Mouse (Mus musculus): ENCODE data around the gene Snrnp27.

Gene Snrnp27

GRCm38 (mm10) chr6:86654270-86654916 is 29.9 kb downstream of the Snrnp27 start:
- Histone ChIP-seq H3K9me3 (ENCODE audit: low read length) (no peaks in the 10 kb centered on the region), H3K27me3 (ENCODE audit: insufficient read depth, low read length) (no peaks in the 10 kb centered on the region), H3K4me3 (replicated peaks; ENCODE audit: low read length) (no peak overlapping the region), H3K4me1 (replicated peaks; ENCODE audit: low read depth, low read length) (0 out of 2 replicates have a peak, but pooled peaks cover 5% of the 10 kb centered on the region), H3K36me3 (ENCODE audit: insufficient read depth, low read length) (peaks cover 45% of the 10 kb centered on the region)
- no peak for TF ChIP-seq CTCF (conservative IDR thresholded peaks at IDR 0.05; ENCODE audit: low read length)
- TF ChIP-seq POU5F1 (IDR thresholded peaks at IDR 0.05; ENCODE audit: borderline replicate concordance, low read length), result no peak
- no peak for TF ChIP-seq NANOG (IDR thresholded peaks at IDR 0.05; ENCODE audit: borderline replicate concordance, low read length)

GRCm38 (mm10) chr6:86653026-86653425 is 31.3 kb downstream of the Snrnp27 start:
- Histone ChIP-seq H3K4me3 (replicated peaks; ENCODE audit: low read length) (no peak overlapping the region), H3K9me3 (ENCODE audit: low read length) (no peaks in the 10 kb centered on the region), H3K36me3 (ENCODE audit: insufficient read depth, low read length) (peaks cover 48% of the 10 kb centered on the region), H3K4me1 (replicated peaks; ENCODE audit: low read depth, low read length) (0 out of 2 replicates have a peak, but pooled peaks cover 5% of the 10 kb centered on the region), H3K27me3 (ENCODE audit: insufficient read depth, low read length) (no peaks in the 10 kb centered on the region)
- no peak for TF ChIP-seq CTCF (conservative IDR thresholded peaks at IDR 0.05; ENCODE audit: low read length)
- no peak for TF ChIP-seq POU5F1 (IDR thresholded peaks at IDR 0.05; ENCODE audit: borderline replicate concordance, low read length)
- no peak for TF ChIP-seq NANOG (IDR thresholded peaks at IDR 0.05; ENCODE audit: borderline replicate concordance, low read length)

- H3K36me3 ChIP-seq (ENCODE audit: insufficient read depth, low read length), result peaks cover 29% of the 10 kb centered on the region
- TF ChIP-seq POU5F1 (IDR thresholded peaks at IDR 0.05; ENCODE audit: borderline replicate concordance, low read length) (no peak), NANOG (IDR thresholded peaks at IDR 0.05; ENCODE audit: borderline replicate concordance, low read length) (no peak), CTCF (conservative IDR thresholded peaks at IDR 0.05; ENCODE audit: low read length) (no peak)
- H3K4me3 ChIP-seq (replicated peaks; ENCODE audit: low read length), result no peak overlapping the region
- H3K27me3 ChIP-seq (ENCODE audit: insufficient read depth, low read length), result peaks cover 6% of the 10 kb centered on the region
- H3K4me1 ChIP-seq (replicated peaks; ENCODE audit: low read depth, low read length), result peaks cover 9% of the 10 kb centered on the region
- H3K9me3 ChIP-seq (ENCODE audit: low read length), result no peaks in the 10 kb centered on the region
These were observed 38.2 kb downstream of the Snrnp27 start for GRCm38 (mm10) chr6:86646143-86646542.

- H3K4me3 ChIP-seq (replicated peaks; ENCODE audit: low read length), result no peak overlapping the region
- H3K36me3 ChIP-seq (ENCODE audit: insufficient read depth, low read length), result peaks cover 23% of the 10 kb centered on the region
- H3K4me1 ChIP-seq (replicated peaks; ENCODE audit: low read depth, low read length), result peaks cover 15% of the 10 kb centered on the region
- TF ChIP-seq CTCF (conservative IDR thresholded peaks at IDR 0.05; ENCODE audit: low read length), result no peak
- no peak for TF ChIP-seq NANOG (IDR thresholded peaks at IDR 0.05; ENCODE audit: borderline replicate concordance, low read length)
- TF ChIP-seq POU5F1 (IDR thresholded peaks at IDR 0.05; ENCODE audit: borderline replicate concordance, low read length), result no peak
- peaks cover 6% of the 10 kb centered on the region for H3K27me3 ChIP-seq (ENCODE audit: insufficient read depth, low read length)
- no peaks in the 10 kb centered on the region for H3K9me3 ChIP-seq (ENCODE audit: low read length)
These were observed 38.8 kb downstream of the Snrnp27 start for GRCm38 (mm10) chr6:86645551-86645950.

- peaks cover 15% of the 10 kb centered on the region for H3K4me1 ChIP-seq (replicated peaks; ENCODE audit: low read depth, low read length)
- no peaks in the 10 kb centered on the region for H3K9me3 ChIP-seq (ENCODE audit: low read length)
- H3K4me3 ChIP-seq (replicated peaks; ENCODE audit: low read length), result no peak overlapping the region
- TF ChIP-seq NANOG (IDR thresholded peaks at IDR 0.05; ENCODE audit: borderline replicate concordance, low read length) (no peak), CTCF (conservative IDR thresholded peaks at IDR 0.05; ENCODE audit: low read length) (no peak), POU5F1 (IDR thresholded peaks at IDR 0.05; ENCODE audit: borderline replicate concordance, low read length) (no peak)
- H3K36me3 ChIP-seq (ENCODE audit: insufficient read depth, low read length), result peaks cover 17% of the 10 kb centered on the region
- peaks cover 6% of the 10 kb centered on the region for H3K27me3 ChIP-seq (ENCODE audit: insufficient read depth, low read length)
These were observed 39.4 kb downstream of the Snrnp27 start for GRCm38 (mm10) chr6:86644775-86645400.

- TF ChIP-seq NANOG (IDR thresholded peaks at IDR 0.05; ENCODE audit: borderline replicate concordance, low read length) (no peak), POU5F1 (IDR thresholded peaks at IDR 0.05; ENCODE audit: borderline replicate concordance, low read length) (no peak), CTCF (conservative IDR thresholded peaks at IDR 0.05; ENCODE audit: low read length) (no peak)
- Histone ChIP-seq H3K36me3 (ENCODE audit: insufficient read depth, low read length) (no peaks in the 10 kb centered on the region), H3K4me1 (replicated peaks; ENCODE audit: low read depth, low read length) (peaks cover 15% of the 10 kb centered on the region), H3K9me3 (ENCODE audit: low read length) (no peaks in the 10 kb centered on the region), H3K27me3 (ENCODE audit: insufficient read depth, low read length) (peaks cover 6% of the 10 kb centered on the region), H3K4me3 (replicated peaks; ENCODE audit: low read length) (no peak overlapping the region)
These were observed 42.6 kb downstream of the Snrnp27 start for GRCm38 (mm10) chr6:86641716-86642115.

- H3K36me3 ChIP-seq (ENCODE audit: insufficient read depth, low read length), result no peaks in the 10 kb centered on the region
- TF ChIP-seq NANOG (IDR thresholded peaks at IDR 0.05; ENCODE audit: borderline replicate concordance, low read length), result no peak
- no peak for TF ChIP-seq POU5F1 (IDR thresholded peaks at IDR 0.05; ENCODE audit: borderline replicate concordance, low read length)
- no peak for TF ChIP-seq CTCF (conservative IDR thresholded peaks at IDR 0.05; ENCODE audit: low read length)
- H3K4me1 ChIP-seq (replicated peaks; ENCODE audit: low read depth, low read length), result peaks cover 15% of the 10 kb centered on the region
- H3K27me3 ChIP-seq (ENCODE audit: insufficient read depth, low read length), result peaks cover 6% of the 10 kb centered on the region
- H3K9me3 ChIP-seq (ENCODE audit: low read length), result no peaks in the 10 kb centered on the region
- H3K4me3 ChIP-seq (replicated peaks; ENCODE audit: low read length), result no peak overlapping the region
These were observed 43.5 kb downstream of the Snrnp27 start for GRCm38 (mm10) chr6:86640776-86641175.

GRCm38 (mm10) chr6:86640161-86640560 is 44.2 kb downstream of the Snrnp27 start:
- no peak for TF ChIP-seq POU5F1 (IDR thresholded peaks at IDR 0.05; ENCODE audit: borderline replicate concordance, low read length)
- TF ChIP-seq CTCF (conservative IDR thresholded peaks at IDR 0.05; ENCODE audit: low read length), result no peak
- no peak for TF ChIP-seq NANOG (IDR thresholded peaks at IDR 0.05; ENCODE audit: borderline replicate concordance, low read length)
- Histone ChIP-seq H3K27me3 (ENCODE audit: insufficient read depth, low read length) (peaks cover 6% of the 10 kb centered on the region), H3K36me3 (ENCODE audit: insufficient read depth, low read length) (no peaks in the 10 kb centered on the region), H3K4me3 (replicated peaks; ENCODE audit: low read length) (no peak overlapping the region), H3K9me3 (ENCODE audit: low read length) (no peaks in the 10 kb centered on the region), H3K4me1 (replicated peaks; ENCODE audit: low read depth, low read length) (peaks cover 15% of the 10 kb centered on the region)
